Mouse (Mus musculus) liver, postnatal 0 days (tissue): ENCODE data around the gene Ipo4.

Source experiments
- CTCF ChIP-seq: sonication (generic); IDR thresholded peaks from 2 replicates; pipeline ENCODE4 v1.5.1; 2016; ENCODE audit warnings: antibody characterized with exemption, low read depth
- EP300 ChIP-seq: IDR thresholded peaks from 2 replicates; pipeline ENCODE4 v1.6.1; 2016; ENCODE audit warnings: antibody characterized with exemption, low read depth, mild to moderate bottlenecking

GRCm38 (mm10) chr14:55682118-55682493 lies 46.3 kb upstream of the Ipo4 start:
- TF ChIP-seq EP300 = no peak
- no peak for TF ChIP-seq CTCF
